Mouse (Mus musculus) hindbrain, embryonic 13.5 days (tissue): Measurements from ENCODE around the gene Abcg1. TPM values are rescaled to one million over a fixed set of nuclear protein-coding genes. Genes with fewer than 3 reads are reported as not detected.

Experiments
- ATAC-seq: fragments of 200-750 bp; cut with Nextera tagmentation; 2 replicates; pipeline ENCODE4 v1.8.0; 2017; ENCODE audit warnings: moderate TSS enrichment; ENCODE audit not compliant: low FRiP score
- H3K27ac ChIP-seq: fragments of 300-500 bp; sonication (generic); 2 replicates; pipeline ENCODE4 v1.5.1; 2015; ENCODE audit warnings: inconsistent platforms, mild to moderate bottlenecking, moderate library complexity
- H3K27me3 ChIP-seq: fragments of 300-500 bp; sonication (generic); 2 replicates; pipeline ENCODE4 v1.6.1; 2015; ENCODE audit warnings: mild to moderate bottlenecking, inconsistent platforms
- H3K36me3 ChIP-seq: fragments of 300-500 bp; sonication (generic); 2 replicates; pipeline ENCODE4 v1.6.1; 2015; ENCODE audit warnings: mild to moderate bottlenecking, inconsistent platforms
- H3K4me1 ChIP-seq: fragments of 300-500 bp; sonication (generic); replicated peaks from 2 replicates; pipeline ENCODE4 v1.6.1; 2015; ENCODE audit warnings: inconsistent platforms
- H3K4me2 ChIP-seq: fragments of 300-500 bp; sonication (generic); 2 replicates; pipeline ENCODE4 v1.6.1; 2015; ENCODE audit warnings: inconsistent platforms, mild to moderate bottlenecking, moderate library complexity
- H3K4me3 ChIP-seq: fragments of 300-500 bp; sonication (generic); 2 replicates; pipeline ENCODE4 v1.5.1; 2015; ENCODE audit warnings: mild to moderate bottlenecking, inconsistent platforms
- H3K9ac ChIP-seq: fragments of 300-500 bp; sonication (generic); 2 replicates; pipeline ENCODE4 v1.6.1; 2015; ENCODE audit warnings: mild to moderate bottlenecking, inconsistent platforms
- H3K9me3 ChIP-seq: fragments of 300-500 bp; sonication (generic); 2 replicates; pipeline ENCODE4 v1.6.1; 2016; ENCODE audit warnings: inconsistent platforms
- whole genome bisulfite sequencing: fragments of 180-500 bp; shearing (Covaris S2); methylation state at CpG from one replicate; pipeline ENCODE4 v1.1.7; 2015; 5-methylcytosine and 5-hydroxymethylcytosine counted together
- polyA plus RNA-seq: library from polyadenylated mRNA; unstranded; fragments of >200 nt; fragmentation: Nextera tagmentation; extraction: Ambion mirVana; gene quantifications from 2 replicates; pipeline ENCODE4 v1.2.1, GENCODE M21; 2015

Abcg1 gene
- polyA plus RNA-seq, 1 experiment from 2014 or later = 19.3 TPM

- H3K9ac ChIP-seq = no peak overlapping the region
- H3K27me3 ChIP-seq = no peaks in the 10 kb centered on the region
- no peak overlapping the region for H3K4me2 ChIP-seq
- no peak overlapping the region for H3K27ac ChIP-seq
- H3K36me3 ChIP-seq = no peaks in the 10 kb centered on the region
- no peaks in the 10 kb centered on the region; the same call in 1 of the 2 replicates for H3K9me3 ChIP-seq
- H3K4me1 ChIP-seq = no peaks in the 10 kb centered on the region
- ATAC-seq = no peak
- 92% methylated on average over 7 of the region's 7 CpGs for WGBS
- H3K4me3 ChIP-seq = no peak overlapping the region
These were observed 84.6 kb downstream of the Abcg1 start for GRCm38 (mm10) chr17:31142116-31142515.

GRCm38 (mm10) chr17:31144040-31145037 lies 86.9 kb downstream of the Abcg1 start, which contains the start of gene Tff2:
Gene Tff2 (minus strand): TSS chr17:31144282.
- WGBS = 64% methylated on average over 15 of the region's 15 CpGs
- Histone ChIP-seq H3K27ac (no peak within 1 kb of the TSS), H3K27me3 (no peaks in the 10 kb centered on the region), H3K4me3 (no peak within 1 kb of the TSS), H3K9ac (no peak within 1 kb of the TSS), H3K4me2 (no peak within 1 kb of the TSS), H3K4me1 (no peaks in the 10 kb centered on the region), H3K9me3 (peaks cover 5% of the 10 kb centered on the region; the same call in 1 of the 2 replicates), H3K36me3 (no peaks in the 10 kb centered on the region)
- no peak for ATAC-seq

GRCm38 (mm10) chr17:31145998-31146397 lies 88.5 kb downstream of the Abcg1 start:
- Histone ChIP-seq H3K27me3 (no peaks in the 10 kb centered on the region), H3K4me3 (no peak overlapping the region), H3K9me3 (peaks cover 5% of the 10 kb centered on the region; the same call in 1 of the 2 replicates), H3K9ac (no peak overlapping the region), H3K36me3 (no peaks in the 10 kb centered on the region), H3K4me2 (no peak overlapping the region), H3K4me1 (no peaks in the 10 kb centered on the region), H3K27ac (no peak overlapping the region)
- 86% methylated on average over 9 of the region's 9 CpGs for WGBS
- ATAC-seq = no peak

GRCm38 (mm10) chr17:31152512-31152911 lies 95.0 kb downstream of the Abcg1 start:
- 38% methylated on average over 5 of the region's 5 CpGs for WGBS
- peaks cover 6% of the 10 kb centered on the region for H3K4me1 ChIP-seq
- no peak for ATAC-seq

GRCm38 (mm10) chr17:31152966-31153499 lies 95.6 kb downstream of the Abcg1 start:
- Histone ChIP-seq H3K27ac (no peak overlapping the region), H3K36me3 (no peaks in the 10 kb centered on the region), H3K4me3 (no peak overlapping the region), H3K4me2 (no peak overlapping the region), H3K4me1 (peaks cover 6% of the 10 kb centered on the region), H3K9ac (no peak overlapping the region), H3K9me3 (peaks cover 5% of the 10 kb centered on the region; the same call in 1 of the 2 replicates), H3K27me3 (no peaks in the 10 kb centered on the region)
- no peak for ATAC-seq
- WGBS = 86% methylated on average over 9 of the region's 9 CpGs

More at GRCm38 (mm10) chr17:31152512-31152911, 95.0 kb downstream of the Abcg1 start:
- H3K27me3 ChIP-seq = no peaks in the 10 kb centered on the region
- no peak overlapping the region for H3K27ac ChIP-seq
- no peak overlapping the region for H3K9ac ChIP-seq
- H3K4me3 ChIP-seq = no peak overlapping the region
- H3K4me2 ChIP-seq = no peak overlapping the region
- peaks cover 5% of the 10 kb centered on the region; the same call in 1 of the 2 replicates for H3K9me3 ChIP-seq
- H3K36me3 ChIP-seq = no peaks in the 10 kb centered on the region

GRCm38 (mm10) chr17:31153785-31154184 lies 96.3 kb downstream of the Abcg1 start:
- ATAC-seq = no peak
- 80% methylated on average over 8 of the region's 8 CpGs for WGBS
- no peak overlapping the region for H3K4me2 ChIP-seq
- H3K4me3 ChIP-seq = no peak overlapping the region
- H3K9me3 ChIP-seq = peaks cover 1% of the 10 kb centered on the region; the same call in 1 of the 2 replicates
- H3K27me3 ChIP-seq = no peaks in the 10 kb centered on the region
- H3K9ac ChIP-seq = no peak overlapping the region
- H3K36me3 ChIP-seq = no peaks in the 10 kb centered on the region
- H3K4me1 ChIP-seq = peaks cover 6% of the 10 kb centered on the region
- no peak overlapping the region for H3K27ac ChIP-seq

- Histone ChIP-seq H3K9ac (no peak overlapping the region), H3K27ac (no peak overlapping the region), H3K4me3 (no peak overlapping the region), H3K27me3 (no peaks in the 10 kb centered on the region), H3K4me2 (no peak overlapping the region), H3K4me1 (no peaks in the 10 kb centered on the region), H3K9me3 (no peaks in the 10 kb centered on the region), H3K36me3 (no peaks in the 10 kb centered on the region)
- WGBS = 81% methylated on average over 6 of the region's 6 CpGs
- no peak for ATAC-seq
These were observed 100.4 kb downstream of the Abcg1 start for GRCm38 (mm10) chr17:31157921-31158320.

- Histone ChIP-seq H3K27me3 (no peaks in the 10 kb centered on the region), H3K36me3 (no peaks in the 10 kb centered on the region), H3K4me2 (no peak overlapping the region), H3K4me3 (no peak overlapping the region), H3K4me1 (no peaks in the 10 kb centered on the region), H3K27ac (no peak overlapping the region), H3K9ac (no peak overlapping the region), H3K9me3 (no peaks in the 10 kb centered on the region)
- WGBS = 68% methylated on average over 4 of the region's 4 CpGs
- ATAC-seq = no peak
These were observed 102.8 kb downstream of the Abcg1 start for GRCm38 (mm10) chr17:31160291-31160690.

- no peaks in the 10 kb centered on the region for H3K27me3 ChIP-seq
- no peaks in the 10 kb centered on the region for H3K36me3 ChIP-seq
- no peak overlapping the region for H3K4me2 ChIP-seq
- H3K4me3 ChIP-seq = no peak overlapping the region
- WGBS = 89% methylated on average over 12 of the region's 12 CpGs
- no peak for ATAC-seq
- H3K4me1 ChIP-seq = no peaks in the 10 kb centered on the region
- H3K9me3 ChIP-seq = no peaks in the 10 kb centered on the region
- no peak overlapping the region for H3K27ac ChIP-seq
- no peak overlapping the region for H3K9ac ChIP-seq
These were observed 105.1 kb downstream of the Abcg1 start for GRCm38 (mm10) chr17:31162607-31163006.

GRCm38 (mm10) chr17:31163821-31164220 lies 106.3 kb downstream of the Abcg1 start:
- 74% methylated on average over 2 of the region's 2 CpGs for WGBS

GRCm38 (mm10) chr17:31165127-31165526 lies 107.7 kb downstream of the Abcg1 start, which contains the start of gene Tff1:
Gene Tff1 (minus strand): TSS chr17:31165277.
- Histone ChIP-seq H3K27me3 (no peaks in the 10 kb centered on the region), H3K4me3 (no peak within 1 kb of the TSS), H3K27ac (no peak within 1 kb of the TSS), H3K9ac (no peak within 1 kb of the TSS), H3K36me3 (no peaks in the 10 kb centered on the region), H3K4me2 (no peak within 1 kb of the TSS), H3K4me1 (no peaks in the 10 kb centered on the region), H3K9me3 (no peaks in the 10 kb centered on the region)
- WGBS = 88% methylated on average over 6 of the region's 6 CpGs
- ATAC-seq = no peak

More at GRCm38 (mm10) chr17:31163821-31164220, 106.3 kb downstream of the Abcg1 start:
- Histone ChIP-seq H3K27ac (no peak overlapping the region), H3K27me3 (no peaks in the 10 kb centered on the region), H3K36me3 (no peaks in the 10 kb centered on the region), H3K4me2 (no peak overlapping the region), H3K9me3 (no peaks in the 10 kb centered on the region), H3K4me1 (no peaks in the 10 kb centered on the region), H3K4me3 (no peak overlapping the region), H3K9ac (no peak overlapping the region)
- ATAC-seq = no peak
